Mouse (Mus musculus): ENCODE measurements around the gene Gm7138. TPM values are rescaled to one million over a fixed set of nuclear protein-coding genes. Genes with fewer than 3 reads are reported as not detected.
"Not testable (repeated sequence)": the region's sequence is repeated elsewhere in the genome, so short reads cannot be mapped to it uniquely, and the experiment has no call there.

Gene Gm7138
- total RNA-seq, 2 experiments from 2014 or later, result not detected

GRCm38 (mm10) chr10:77750686-77751085 lies 26.1 kb downstream of the Gm7138 start:
- DNase-seq (ENCODE audit: low spot score in 2 of 2), result not testable (repeated sequence)

DNA sequence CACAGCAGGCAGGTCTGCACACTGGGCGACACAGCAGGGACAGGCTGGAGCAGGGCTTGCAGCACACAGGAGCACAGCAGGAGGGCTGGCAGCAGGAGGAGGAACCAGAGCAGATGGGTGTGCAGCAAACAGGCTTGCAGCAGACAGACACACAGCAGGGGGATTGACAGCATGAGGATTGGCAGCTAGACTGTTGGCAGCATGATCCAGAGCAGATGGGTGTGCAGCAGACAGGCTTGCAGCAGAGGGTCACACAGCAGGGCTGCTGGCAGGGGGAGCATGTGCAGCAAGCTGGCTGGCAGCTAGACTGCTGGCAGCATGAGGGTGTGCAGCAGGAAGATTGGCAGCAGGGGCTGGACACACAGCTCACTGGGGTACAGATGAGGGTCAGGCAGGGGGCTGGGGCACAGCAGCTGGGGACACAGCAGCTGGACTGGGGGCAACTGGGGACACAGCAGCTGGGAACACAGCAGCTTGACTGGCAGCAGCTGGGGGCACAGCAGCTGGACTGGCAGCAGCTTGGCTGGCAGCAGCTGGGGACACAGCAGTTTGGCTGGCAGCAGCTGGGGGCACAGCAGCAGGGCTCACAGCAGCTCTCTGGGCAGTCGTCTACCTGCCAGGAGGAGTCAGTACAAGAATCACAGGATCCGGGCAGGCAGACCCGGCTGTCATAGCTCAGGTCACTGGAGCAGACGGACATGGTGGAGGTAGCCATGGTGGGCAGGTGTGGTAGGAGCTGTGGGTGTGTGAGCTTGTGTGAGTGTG lies 34.6 kb downstream of the Gm7138 start, which contains the start of gene Gm18596:
Gene Gm18596 (minus strand): TSS at position 715 of the 765 bp plus-strand sequence.
- DNase-seq (ENCODE audit: low spot score in 2 of 2), result peak in 1 of 2 experiments; percentile 16

DNA sequence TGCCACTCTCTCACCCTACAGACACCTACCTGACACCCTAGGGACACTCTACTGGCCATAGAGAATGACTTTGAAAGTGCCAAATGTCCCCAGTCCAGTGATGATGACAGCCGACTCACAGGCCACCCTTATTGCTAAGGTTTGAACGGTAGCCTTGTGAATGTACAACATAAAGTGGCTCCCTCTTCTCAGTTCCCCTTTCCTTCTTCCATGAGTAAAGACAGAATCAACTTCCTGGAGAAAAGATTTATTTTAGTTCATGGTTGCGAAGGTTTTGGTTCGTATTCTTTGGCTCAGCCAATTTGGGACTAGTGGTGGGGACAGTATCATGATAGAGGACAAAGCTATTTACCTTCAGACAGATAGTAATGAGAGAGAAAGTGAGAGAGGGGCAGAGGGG lies 37.8 kb downstream of the Gm7138 start:
- no peak for DNase-seq (ENCODE audit: low spot score in 2 of 2)

- no peak for DNase-seq (ENCODE audit: low spot score in 2 of 2)
Observed at GRCm38 (mm10) chr10:77735928-77736327, 40.8 kb downstream of the Gm7138 start.

- no peak for DNase-seq (ENCODE audit: low spot score in 2 of 2)
Observed at GRCm38 (mm10) chr10:77729241-77729640, 47.5 kb downstream of the Gm7138 start.

DNA sequence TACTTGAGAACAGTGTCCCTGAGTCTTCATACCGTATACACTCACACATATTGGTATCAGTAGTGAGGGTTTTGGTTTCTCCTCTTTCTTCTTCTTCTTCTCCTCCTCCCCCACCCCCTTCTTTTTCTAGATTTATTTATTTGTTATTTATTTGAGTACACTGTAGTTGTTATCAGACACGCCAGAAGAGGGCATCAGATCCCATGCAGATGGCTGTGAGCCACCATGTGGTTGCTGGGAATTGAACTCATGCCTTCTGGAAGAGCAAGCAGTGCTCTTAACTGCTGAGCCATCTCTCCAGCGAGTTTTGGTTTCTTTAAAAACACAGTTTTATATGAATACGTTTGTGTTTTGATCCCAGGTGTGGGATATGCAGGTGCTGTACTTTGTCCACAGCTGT lies 48.5 kb downstream of the Gm7138 start:
- peak in 1 of 2 experiments; percentile 13 for DNase-seq (ENCODE audit: low spot score in 2 of 2)

Other genes starting within 250 kb of the Gm7138 start
- 1 to 10 TPM; 3.6 to 4.5 TPM for gene Itgb2, start 246.7 kb downstream of the Gm7138 start, total RNA-seq (2021)
- gene Pttg1ip, start 195.2 kb downstream of the Gm7138 start, total RNA-seq (2021), result 10 to 100 TPM; 69.2 to 78.2 TPM
- 100 to 1,000 TPM; 144 to 147 TPM for gene Sumo3, start 170.8 kb downstream of the Gm7138 start, total RNA-seq (2021)
- 10 to 100 TPM; 31.6 to 32.6 TPM for gene Gm49325, start 170.7 kb downstream of the Gm7138 start, total RNA-seq (2021)
- gene Ube2g2, start 154.7 kb downstream of the Gm7138 start, total RNA-seq (2021), result 10 to 100 TPM; 84.7 to 86.9 TPM
- gene Tspear, start 90.4 kb downstream of the Gm7138 start, total RNA-seq (2021), result under 1 TPM in 1 of 2 experiments, not detected in 1; 0.20 TPM
- not detected for gene Gm19402, start 86.2 kb downstream of the Gm7138 start, total RNA-seq (2021)
- gene Gm9508, start 79.7 kb downstream of the Gm7138 start, total RNA-seq (2021), result not detected
- gene Gm10272, start 70.3 kb downstream of the Gm7138 start, total RNA-seq (2021), result not detected
- gene Gm10024, start 65.5 kb downstream of the Gm7138 start, total RNA-seq (2021), result not detected
- not detected for gene Gm10142, start 61.1 kb downstream of the Gm7138 start, total RNA-seq (2021)
- not detected for gene Krtap12-1, start 56.3 kb downstream of the Gm7138 start, total RNA-seq (2021)
- not detected for gene Gm10100, start 50.5 kb downstream of the Gm7138 start, total RNA-seq (2021)
- not detected for gene Gm18596, start 34.3 kb downstream of the Gm7138 start, total RNA-seq (2021)
- gene Gm9736, start 25.6 kb downstream of the Gm7138 start, total RNA-seq (2021), result not detected
- gene Gm3233, start 17.3 kb downstream of the Gm7138 start, total RNA-seq (2021), result not detected
- gene Gm3238, start 5.6 kb downstream of the Gm7138 start, total RNA-seq (2021), result not detected
- gene Gm3250, start 5.6 kb upstream of the Gm7138 start, total RNA-seq (2021), result not detected
- not detected for gene Gm7137, start 11.3 kb upstream of the Gm7138 start, total RNA-seq (2021)
- gene Gm9639, start 18.1 kb upstream of the Gm7138 start, total RNA-seq (2021), result not detected
- gene Gm19668, start 22.2 kb upstream of the Gm7138 start, total RNA-seq (2021), result not detected
- not detected for gene Gm9507, start 34.9 kb upstream of the Gm7138 start, total RNA-seq (2021)
- gene Gm2696, start 37.7 kb upstream of the Gm7138 start, total RNA-seq (2021), result not detected
- not detected for gene Krtap10-4, start 50.2 kb upstream of the Gm7138 start, total RNA-seq (2021)
- not detected for gene Krtap10-10, start 59.0 kb upstream of the Gm7138 start, total RNA-seq (2021)
- gene Gm36176, start 69.9 kb upstream of the Gm7138 start, total RNA-seq (2021), result not detected
- gene Gm10318, start 75.9 kb upstream of the Gm7138 start, total RNA-seq (2021), result not detected
- not detected for gene Gm3285, start 85.0 kb upstream of the Gm7138 start, total RNA-seq (2021)
- 1 to 10 TPM; 3.8 to 5.0 TPM for gene Lrrc3, start 125.6 kb upstream of the Gm7138 start, total RNA-seq (2021)
- 10 to 100 TPM; 37.9 to 40.8 TPM for gene Trpm2, start 193.6 kb upstream of the Gm7138 start, total RNA-seq (2021)
- 10 to 100 TPM; 39.9 to 40.5 TPM for gene 1810043G02Rik, start 201.6 kb upstream of the Gm7138 start, total RNA-seq (2021)
- gene Pfkl, start 233.1 kb upstream of the Gm7138 start, total RNA-seq (2021), result 100 to 1,000 TPM; 217 to 223 TPM